Mouse (Mus musculus) gastrocnemius, adult 2 months (tissue): ENCODE measurements around the gene Mrps18a. TPM values are rescaled to one million over a fixed set of nuclear protein-coding genes. Genes with fewer than 3 reads are reported as not detected.
A peak's percentile ranks its signal among the peaks of the same experiment; 100 is the strongest.

Experiments used
- DNase-seq: peaks from one replicate; pipeline ENCODE4 v3.0.0; 2022
- H3K27ac ChIP-seq: fragments of 200-600 bp; 2 replicates; pipeline ENCODE4 v1.8.1; 2022; ENCODE audit warnings: mild to moderate bottlenecking
- H3K4me3 ChIP-seq: fragments of 200-600 bp; 2 replicates; pipeline ENCODE4 v1.8.1; 2022; ENCODE audit warnings: mild to moderate bottlenecking, moderate library complexity
- CTCF ChIP-seq: fragments of 200-600 bp; IDR thresholded peaks from 2 replicates; pipeline ENCODE4 v1.8.1; 2022; ENCODE audit warnings: antibody characterized with exemption, mild to moderate bottlenecking, moderate library complexity
- intact Hi-C: fragments of 180-260 bp; cut with DNase I; formaldehyde crosslinking; loops from one replicate; pipeline ENCODE4 v1.15.1; 2025
- total RNA-seq, 2 experiments: library from RNA; stranded (reverse); gene quantifications; 2 replicates each; pipeline ENCODE4 v1.2.3; 2021

Gene Mrps18a
- total RNA-seq, 2 experiments from 2014 or later, result 84.2 to 104 TPM

- intact Hi-C loops, result no loop called here
- peak overlapping the region; percentile 92 for H3K4me3 ChIP-seq
Observed at GRCm38 (mm10) chr17:46160090-46160662, 49.4 kb downstream of the Mrps18a start.

GRCm38 (mm10) chr17:46160686-46161085, 49.9 kb downstream of the Mrps18a start, which contains the start of gene Gtpbp2:
TSS of gene Gtpbp2 (plus strand) at chr17:46161032.
- peak; percentile 95 for DNase-seq
- Histone ChIP-seq H3K4me3 (peak within 1 kb of the TSS; percentile 92), H3K27ac (peak within 1 kb of the TSS; percentile 98)
- TF ChIP-seq CTCF, result no peak
- intact Hi-C loops, result no loop called here

More at GRCm38 (mm10) chr17:46160090-46160662, 49.4 kb downstream of the Mrps18a start:
- peak; percentile 94 for DNase-seq
- H3K27ac ChIP-seq, result peak overlapping the region; percentile 98
- TF ChIP-seq CTCF, result peak; percentile 53

GRCm38 (mm10) chr17:46161179-46161578, 50.4 kb downstream of the Mrps18a start:
- TF ChIP-seq CTCF, result no peak
- intact Hi-C loops, result no loop called here
- no peak for DNase-seq
- peak overlapping the region; percentile 92 for H3K4me3 ChIP-seq
- H3K27ac ChIP-seq, result peak overlapping the region; percentile 98

- DNase-seq, result no peak
- Histone ChIP-seq H3K4me3 (peak overlapping the region; percentile 92), H3K27ac (peak overlapping the region; percentile 98)
- no peak for TF ChIP-seq CTCF
- intact Hi-C loops, result no loop called here
Observed at GRCm38 (mm10) chr17:46161710-46162109, 50.9 kb downstream of the Mrps18a start.

- Histone ChIP-seq H3K4me3 (peak overlapping the region; percentile 56), H3K27ac (peak overlapping the region; percentile 67)
- intact Hi-C loops, result no loop called here
- no peak for TF ChIP-seq CTCF
- no peak for DNase-seq
Observed at GRCm38 (mm10) chr17:46162551-46162950, 51.8 kb downstream of the Mrps18a start.

- intact Hi-C loops, result no loop called here
- DNase-seq, result no peak
- TF ChIP-seq CTCF, result no peak
- H3K4me3 ChIP-seq, result peak overlapping the region; percentile 56
- peak overlapping the region; percentile 67 for H3K27ac ChIP-seq
Observed at GRCm38 (mm10) chr17:46162951-46163421, 52.2 kb downstream of the Mrps18a start.

GRCm38 (mm10) chr17:46164301-46164700, 53.5 kb downstream of the Mrps18a start:
- intact Hi-C loops, result no loop called here
- DNase-seq, result no peak
- TF ChIP-seq CTCF, result no peak
- Histone ChIP-seq H3K4me3 (no peak overlapping the region), H3K27ac (no peak overlapping the region)

GRCm38 (mm10) chr17:46164791-46165190, 54.0 kb downstream of the Mrps18a start:
- no peak overlapping the region for H3K27ac ChIP-seq
- intact Hi-C loops, result no loop called here
- no peak for DNase-seq
- no peak for TF ChIP-seq CTCF
- no peak overlapping the region for H3K4me3 ChIP-seq

- intact Hi-C loops, result no loop called here
- DNase-seq, result no peak
- no peak for TF ChIP-seq CTCF
- H3K4me3 ChIP-seq, result no peak overlapping the region
- no peak overlapping the region for H3K27ac ChIP-seq
Observed at GRCm38 (mm10) chr17:46165460-46165859, 54.7 kb downstream of the Mrps18a start.

- no peak for DNase-seq
- Histone ChIP-seq H3K4me3 (no peak overlapping the region), H3K27ac (peak overlapping the region; percentile 82)
- TF ChIP-seq CTCF, result no peak
- intact Hi-C loops, result no loop called here
Observed at GRCm38 (mm10) chr17:46166270-46166669, 55.5 kb downstream of the Mrps18a start.

GRCm38 (mm10) chr17:46167014-46167413, 56.2 kb downstream of the Mrps18a start:
- Histone ChIP-seq H3K4me3 (no peak overlapping the region), H3K27ac (peak overlapping the region; percentile 82)
- TF ChIP-seq CTCF, result peak; percentile 70
- intact Hi-C loops, result no loop called here
- peak; percentile 60 for DNase-seq

GRCm38 (mm10) chr17:46168318-46168717, 57.5 kb downstream of the Mrps18a start:
- Histone ChIP-seq H3K27ac (peak overlapping the region; percentile 82), H3K4me3 (peak overlapping the region; percentile 24; the same call in 1 of the 2 replicates)
- DNase-seq, result peak; percentile 30
- intact Hi-C loops, result no loop called here
- TF ChIP-seq CTCF, result no peak

GRCm38 (mm10) chr17:46168768-46169167, 58.0 kb downstream of the Mrps18a start:
- no peak for TF ChIP-seq CTCF
- H3K4me3 ChIP-seq, result peak overlapping the region; percentile 24; the same call in 1 of the 2 replicates
- intact Hi-C loops, result no loop called here
- peak overlapping the region; percentile 82 for H3K27ac ChIP-seq
- peak; percentile 62 for DNase-seq

- DNase-seq, result no peak
- H3K4me3 ChIP-seq, result no peak overlapping the region
- H3K27ac ChIP-seq, result no peak overlapping the region
- intact Hi-C loops, result no loop called here
- TF ChIP-seq CTCF, result peak; percentile 65
Observed at GRCm38 (mm10) chr17:46170538-46170937, 59.8 kb downstream of the Mrps18a start.

Other genes starting within 250 kb of the Mrps18a start
- 100 to 1,000 TPM; 135 to 219 TPM for gene Vegfa, start 78.6 kb upstream of the Mrps18a start, total RNA-seq
- gene Rsph9, start 33.2 kb downstream of the Mrps18a start, total RNA-seq, result under 1 TPM; 0.47 to 0.61 TPM
- gene Mad2l1bp, start 42.6 kb downstream of the Mrps18a start, total RNA-seq, result 10 to 100 TPM; 20.8 to 25.1 TPM
- gene Gtpbp2, start 50.0 kb downstream of the Mrps18a start, total RNA-seq, result 10 to 100 TPM; 52.7 to 55.2 TPM
- 10 to 100 TPM; 11.8 to 14.1 TPM for gene Polh, start 91.7 kb downstream of the Mrps18a start, total RNA-seq
- 10 to 100 TPM; 10.8 to 12.2 TPM for gene Xpo5, start 91.8 kb downstream of the Mrps18a start, total RNA-seq
- gene Polr1c, start 137.1 kb downstream of the Mrps18a start, total RNA-seq, result 10 to 100 TPM; 13.7 to 14.5 TPM
- 10 to 100 TPM; 55.8 to 59.5 TPM for gene Yipf3, start 137.1 kb downstream of the Mrps18a start, total RNA-seq
- gene Lrrc73, start 142.5 kb downstream of the Mrps18a start, total RNA-seq, result under 1 TPM in 1 of 2 experiments, not detected in 1; 0.14 TPM
- gene Tjap1, start 172.0 kb downstream of the Mrps18a start, total RNA-seq, result 10 to 100 TPM; 37.2 to 43.8 TPM
- not detected for gene Dlk2, start 186.4 kb downstream of the Mrps18a start, total RNA-seq
- gene Abcc10, start 217.4 kb downstream of the Mrps18a start, total RNA-seq, result 1 to 10 TPM; 2.4 to 2.9 TPM